Mouse (Mus musculus) testis, postnatal 14 days (tissue): ENCODE data around the gene Cfap126.
"Not testable (repeated sequence)": the region's sequence is repeated elsewhere in the genome, so short reads cannot be mapped to it uniquely, and the experiment has no call there.

Experiments used
- DNase-seq: peaks from one replicate; pipeline ENCODE4 v3.0.0; 2021; ENCODE audit warnings: low spot score

The Cfap126 gene

DNA sequence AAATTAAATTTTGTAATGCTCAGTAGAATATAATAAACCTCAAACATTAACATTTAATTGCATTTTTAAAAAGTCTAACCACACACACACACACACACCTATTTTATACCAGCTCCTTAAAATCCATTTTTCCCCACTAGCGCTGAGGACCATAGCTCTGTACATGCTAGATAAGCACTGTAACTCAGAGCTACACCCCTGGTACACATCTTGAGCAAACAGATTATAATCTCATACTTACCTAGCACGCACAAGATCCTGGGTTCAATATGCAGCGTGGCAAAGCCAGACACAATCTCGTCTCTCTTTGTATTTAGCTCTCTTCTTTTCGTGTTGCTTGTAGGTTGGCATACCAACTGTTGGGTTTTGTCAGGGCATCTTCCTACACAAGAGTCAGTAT, 10.7 kb downstream of the Cfap126 start:
- DNase-seq = no peak

DNA sequence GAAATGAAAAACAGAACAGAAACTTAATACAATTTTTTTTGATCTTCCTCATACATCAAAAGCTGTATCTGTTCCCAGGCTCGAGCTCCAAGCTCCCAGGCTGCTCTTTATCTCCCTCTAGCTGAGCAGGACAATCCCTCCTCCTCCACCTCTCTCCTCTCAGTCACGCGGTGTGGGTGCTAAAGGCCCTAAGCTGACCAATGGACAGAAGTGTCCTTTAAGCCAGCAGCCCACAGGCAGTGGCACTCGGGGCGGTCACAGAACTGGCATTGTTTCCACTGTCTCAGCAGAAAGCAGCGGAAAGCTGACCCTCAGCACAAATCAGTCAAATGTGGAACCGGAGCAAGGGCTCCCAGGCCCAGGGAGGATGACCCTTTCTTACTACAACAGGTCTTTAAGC, 15.5 kb downstream of the Cfap126 start:
- DNase-seq = peak; percentile 73

GRCm38 (mm10) chr1:171130971-171131370, 17.3 kb downstream of the Cfap126 start:
- DNase-seq = no peak

- DNase-seq = no peak
Measured at GRCm38 (mm10) chr1:171135600-171135999, 21.9 kb downstream of the Cfap126 start.

DNA sequence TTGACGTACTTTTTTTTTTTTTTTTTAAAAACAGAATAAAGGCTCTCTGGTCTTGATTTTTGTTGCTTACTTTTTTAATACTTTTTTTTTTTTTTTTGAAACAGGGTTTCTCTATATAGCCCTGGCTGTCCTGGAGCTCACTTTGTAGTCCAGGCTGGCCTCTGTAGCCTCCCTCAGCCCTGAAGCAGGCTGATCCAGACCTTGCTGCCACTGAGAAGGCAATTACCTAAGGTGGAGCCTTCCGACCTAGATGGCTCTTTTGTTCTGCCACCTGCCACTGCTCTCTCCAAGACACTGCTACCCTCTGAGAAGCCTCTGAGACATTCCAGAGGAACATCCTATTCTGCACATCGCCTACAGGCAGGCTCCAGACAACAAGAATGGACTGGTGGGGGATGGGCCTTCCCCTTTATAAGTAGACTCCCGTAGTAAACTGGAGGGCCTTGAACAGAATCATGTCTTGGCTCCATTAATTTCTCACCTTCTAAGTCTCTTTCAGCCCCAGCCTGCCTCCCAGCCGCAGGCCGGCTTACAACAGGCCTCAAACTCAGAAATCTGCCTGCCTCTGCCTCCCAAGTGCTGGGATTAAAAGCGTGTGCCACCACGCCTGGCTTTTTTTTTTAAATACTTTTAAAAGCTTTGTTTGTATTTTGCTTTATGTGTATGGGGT, 23.9 kb downstream of the Cfap126 start:
- DNase-seq = not testable (repeated sequence)

GRCm38 (mm10) chr1:171142981-171143380, 29.3 kb downstream of the Cfap126 start:
- not testable (repeated sequence) for DNase-seq

- DNase-seq = peak; percentile 92
Measured at GRCm38 (mm10) chr1:171149974-171150760, 36.4 kb downstream of the Cfap126 start, which contains the start of the genes Sdhc and Mpz. Gene Sdhc, minus strand, starts transcription at chr1:171150603. Gene Mpz, plus strand, starts transcription at chr1:171150711.

DNA sequence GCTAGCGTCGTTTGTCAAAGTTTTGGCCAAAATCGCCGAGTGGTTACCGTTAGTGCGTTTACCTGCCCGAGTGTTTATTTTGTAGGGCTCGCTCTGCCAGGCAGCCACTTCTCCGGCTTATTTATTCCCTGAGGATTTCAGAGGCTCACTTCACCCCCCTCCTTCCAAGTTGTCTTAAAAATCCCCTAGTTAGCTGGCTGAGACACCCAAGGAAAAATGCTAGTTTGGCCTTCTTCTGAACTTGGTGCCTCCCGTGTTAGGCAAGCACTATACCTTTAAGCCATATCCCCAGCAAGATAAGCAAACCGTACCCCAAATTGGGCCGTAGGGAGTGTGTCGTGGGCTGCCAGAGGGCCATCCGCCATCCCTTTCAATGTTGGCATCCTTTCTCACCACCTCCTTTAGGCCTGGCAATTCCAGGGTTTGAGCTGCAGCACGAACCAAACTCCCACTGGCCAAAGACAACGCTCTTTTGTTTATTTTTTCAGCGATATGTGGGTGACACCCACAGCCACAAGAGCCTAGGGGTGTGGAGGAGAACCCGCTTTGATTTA, 37.2 kb downstream of the Cfap126 start:
- no peak for DNase-seq

DNA sequence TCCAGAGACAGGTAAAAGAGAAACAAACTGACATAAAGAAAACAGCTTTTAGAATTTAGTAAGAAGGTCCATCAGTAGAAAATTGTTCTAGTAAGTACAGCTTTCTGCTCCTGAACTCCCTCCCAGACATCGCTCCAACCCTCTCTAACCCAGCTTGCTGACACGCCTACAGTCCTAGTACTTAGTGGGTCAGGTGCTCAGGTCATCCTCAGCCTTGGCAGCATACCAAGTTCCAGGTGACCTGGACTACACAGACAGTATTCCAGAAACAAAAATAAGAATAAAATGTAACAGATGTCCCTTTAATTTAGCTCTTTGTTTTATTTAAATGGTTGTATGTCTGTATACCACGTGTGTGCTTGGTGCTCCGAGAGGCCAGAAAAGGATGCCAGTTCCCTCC, 38.2 kb downstream of the Cfap126 start:
- DNase-seq = no peak

GRCm38 (mm10) chr1:171156644-171157043, 42.9 kb downstream of the Cfap126 start:
- DNase-seq = no peak

DNA sequence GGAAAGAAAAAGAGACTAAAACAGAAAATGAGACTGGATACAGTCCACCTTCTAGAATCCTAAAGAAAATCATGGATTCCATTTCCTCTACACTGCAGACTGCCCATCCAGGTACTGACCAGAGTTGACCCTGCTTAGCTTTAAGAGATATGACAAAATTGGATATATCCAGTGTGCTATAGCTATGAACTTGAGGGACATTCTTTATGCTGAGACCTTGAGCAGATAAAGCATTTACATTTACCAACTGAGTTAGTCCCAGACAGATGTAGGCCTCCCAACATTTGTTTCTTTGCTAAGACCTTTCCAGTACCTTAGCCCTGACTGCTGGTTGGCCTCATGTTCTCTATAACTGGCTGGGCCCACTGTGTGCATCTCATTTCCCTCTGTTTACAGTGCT, 44.2 kb downstream of the Cfap126 start:
- DNase-seq = no peak

DNA sequence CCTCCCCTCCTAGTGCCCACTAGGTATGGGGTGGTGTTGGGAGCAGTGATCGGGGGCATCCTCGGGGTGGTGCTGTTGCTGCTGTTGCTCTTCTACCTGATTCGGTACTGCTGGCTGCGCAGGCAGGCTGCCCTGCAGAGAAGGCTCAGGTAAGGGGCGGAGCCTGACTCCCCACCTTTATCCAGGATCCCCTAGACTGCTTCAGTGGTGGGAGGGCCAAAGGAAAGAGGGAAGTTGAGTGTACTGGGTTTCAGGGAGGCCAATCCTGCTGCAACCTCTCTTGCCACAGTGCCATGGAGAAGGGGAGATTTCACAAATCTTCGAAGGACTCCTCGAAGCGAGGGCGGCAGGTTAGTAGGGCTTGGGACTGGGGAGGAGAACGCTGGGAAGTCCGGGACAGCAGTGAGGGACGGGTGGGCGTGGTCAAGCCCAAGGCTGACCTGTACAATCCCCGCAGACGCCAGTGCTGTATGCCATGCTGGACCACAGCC, 45.8 kb downstream of the Cfap126 start:
- no peak for DNase-seq

GRCm38 (mm10) chr1:171162526-171162925, 48.8 kb downstream of the Cfap126 start:
- DNase-seq = no peak

GRCm38 (mm10) chr1:171164258-171164657, 50.5 kb downstream of the Cfap126 start:
- DNase-seq = no peak

GRCm38 (mm10) chr1:171165629-171166345, 52.1 kb downstream of the Cfap126 start:
- no peak for DNase-seq

DNA sequence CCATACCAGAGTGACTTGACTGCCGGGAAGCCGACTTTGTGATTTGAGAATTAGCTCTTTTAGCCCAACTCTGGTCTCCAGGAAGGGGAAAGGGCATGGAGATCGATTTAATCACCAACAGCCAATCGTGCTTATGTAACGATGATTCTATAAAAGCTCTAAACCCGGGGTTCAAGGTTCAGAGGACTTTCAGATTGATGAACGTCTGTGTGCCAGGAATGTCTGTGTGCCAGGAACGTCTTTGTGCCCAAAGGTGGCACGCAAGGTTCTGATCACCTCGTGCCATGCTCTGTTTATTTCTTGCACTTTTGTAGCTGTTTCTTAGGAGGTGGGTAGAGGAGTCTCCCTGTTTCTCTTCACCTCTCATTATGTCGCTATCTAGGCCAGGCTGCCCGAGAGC, 55.2 kb downstream of the Cfap126 start:
- no peak for DNase-seq

- DNase-seq = no peak
Measured at GRCm38 (mm10) chr1:171169913-171170312, 56.2 kb downstream of the Cfap126 start.

DNA sequence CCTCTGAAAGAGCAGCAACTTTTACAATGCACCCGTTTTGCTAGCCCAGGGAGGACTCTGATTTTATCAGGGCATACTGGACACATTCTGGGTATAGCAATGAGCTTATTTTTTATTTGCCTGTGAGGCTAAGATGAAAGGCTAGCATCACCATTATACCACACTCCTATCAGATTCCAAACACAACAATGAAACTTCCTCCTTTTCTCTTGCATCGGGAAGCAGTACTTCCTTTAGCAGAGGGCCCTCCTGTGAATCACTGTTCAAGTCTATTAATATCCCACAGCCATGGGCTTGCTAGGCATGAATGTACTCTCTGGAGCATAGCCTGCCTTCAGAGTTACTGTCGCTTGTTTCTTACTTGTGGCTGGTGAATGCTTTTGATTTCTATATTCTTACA, 57.4 kb downstream of the Cfap126 start:
- no peak for DNase-seq

- DNase-seq = no peak
Measured at GRCm38 (mm10) chr1:171172779-171173178, 59.1 kb downstream of the Cfap126 start.
